Mouse (Mus musculus): ENCODE data around the gene Kidins220. TPM values are rescaled to one million over a fixed set of nuclear protein-coding genes. Genes with fewer than 3 reads are reported as not detected.

Kidins220 gene
- polyA plus RNA-seq, 1 experiment from 2014 or later = 23.7 TPM

- peaks cover 7% of the 10 kb centered on the region for H3K4me1 ChIP-seq (replicated peaks; ENCODE audit: control insufficient read depth, insufficient read depth, low read length)
- peak overlapping the region; percentile 83 for H3K4me2 ChIP-seq
- no peaks in the 10 kb centered on the region for H3K9me3 ChIP-seq (ENCODE audit: control insufficient read depth, low read length)
- ATAC-seq (replicated peaks; ENCODE audit: low FRiP score) = no peak
- DNase-seq (ENCODE audit: low spot score) = peak; percentile 64
- H3K27ac ChIP-seq (ENCODE audit: low read depth, low read length) = peak overlapping the region; percentile 91
- peaks cover 77% of the 10 kb centered on the region for H3K27me3 ChIP-seq (replicated peaks; ENCODE audit: control insufficient read depth, insufficient read depth, low read length)
- WGBS = under 1% methylated on average over 38 of the region's 38 CpGs
- H3K36me3 ChIP-seq (ENCODE audit: control insufficient read depth, insufficient read depth, low read length) = no peaks in the 10 kb centered on the region
- H3K4me3 ChIP-seq (ENCODE audit: low read depth, low read length) = peak overlapping the region; percentile 71
- H3K9ac ChIP-seq (ENCODE audit: low read depth, low read length) = peak overlapping the region; percentile 64
Observed at GRCm38 (mm10) chr12:25099563-25100408, 125.1 kb downstream of the Kidins220 start.

DNA sequence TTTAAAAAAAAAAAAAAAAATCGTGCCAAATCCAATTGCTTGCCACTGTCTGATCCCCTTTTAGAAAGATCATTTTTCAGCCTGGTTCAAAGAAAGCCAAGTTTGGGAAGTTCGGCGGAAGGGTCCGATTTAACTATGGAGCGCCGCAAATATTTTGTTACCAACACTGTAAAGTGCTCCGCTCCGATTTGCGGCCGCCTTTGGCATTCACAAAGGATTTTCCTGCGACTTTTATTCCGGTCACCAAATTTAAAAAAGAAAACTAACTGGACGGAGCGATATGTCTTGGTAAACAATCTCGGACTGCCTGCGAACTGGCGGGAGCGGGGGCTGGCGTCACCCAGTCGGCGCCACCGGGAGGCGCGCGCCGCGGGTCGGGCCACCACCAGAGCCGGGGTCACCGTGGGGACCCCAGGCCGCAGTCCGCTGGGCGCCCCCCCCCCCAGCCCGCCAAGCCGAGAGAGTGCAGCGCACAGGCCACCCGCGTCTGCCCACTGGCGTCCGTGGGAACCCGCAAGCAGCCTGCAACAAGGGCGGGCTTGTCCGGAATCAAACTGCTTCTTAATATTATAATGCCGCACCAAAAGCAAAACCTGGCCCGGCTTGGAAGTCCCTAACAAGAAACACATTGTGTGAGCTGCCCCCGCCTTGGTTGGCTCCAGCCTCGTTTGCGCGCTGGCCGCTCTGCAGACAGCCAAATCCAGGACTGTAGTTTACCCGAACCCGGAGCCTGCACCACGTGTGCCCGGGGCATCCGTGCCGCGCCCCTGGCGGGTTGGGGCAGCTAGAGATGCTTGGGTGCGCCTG lies 125.9 kb downstream of the Kidins220 start:
- Histone ChIP-seq H3K27ac (ENCODE audit: low read depth, low read length) (peak overlapping the region; percentile 91), H3K4me2 (peak overlapping the region; percentile 83), H3K4me3 (ENCODE audit: low read depth, low read length) (peak overlapping the region; percentile 71), H3K27me3 (replicated peaks; ENCODE audit: control insufficient read depth, insufficient read depth, low read length) (peaks cover 69% of the 10 kb centered on the region), H3K9ac (ENCODE audit: low read depth, low read length) (peak overlapping the region; percentile 64), H3K4me1 (replicated peaks; ENCODE audit: control insufficient read depth, insufficient read depth, low read length) (peaks cover 7% of the 10 kb centered on the region), H3K36me3 (ENCODE audit: control insufficient read depth, insufficient read depth, low read length) (no peaks in the 10 kb centered on the region), H3K9me3 (ENCODE audit: control insufficient read depth, low read length) (no peaks in the 10 kb centered on the region)
- peak; percentile 64 for DNase-seq (ENCODE audit: low spot score)
- WGBS = under 1% methylated on average over 58 of the region's 59 CpGs
- no peak for ATAC-seq (replicated peaks; ENCODE audit: low FRiP score)

DNA sequence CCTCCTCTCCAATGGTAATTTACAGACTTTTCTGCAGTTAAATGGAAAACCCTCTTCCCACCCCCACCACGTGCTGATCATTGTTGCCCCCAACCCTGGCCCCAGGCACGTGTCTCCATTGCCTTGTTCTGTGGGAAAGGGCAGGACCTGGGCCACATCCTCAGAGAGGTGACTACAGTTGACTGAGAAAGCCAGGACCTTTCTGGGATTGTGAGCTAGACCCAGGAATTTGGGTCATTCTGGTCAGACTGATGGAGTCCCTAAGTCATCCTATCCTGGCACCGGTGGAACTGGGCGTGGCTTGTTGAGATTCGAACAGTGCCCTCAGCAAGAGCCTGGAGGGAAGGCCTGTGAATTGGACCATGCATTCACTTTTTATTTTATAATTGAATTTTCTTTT lies 126.7 kb downstream of the Kidins220 start:
- H3K4me1 ChIP-seq (replicated peaks; ENCODE audit: control insufficient read depth, insufficient read depth, low read length) = peaks cover 7% of the 10 kb centered on the region
- no peaks in the 10 kb centered on the region for H3K9me3 ChIP-seq (ENCODE audit: control insufficient read depth, low read length)
- ATAC-seq (replicated peaks; ENCODE audit: low FRiP score) = no peak
- H3K4me2 ChIP-seq = peak overlapping the region; percentile 83
- H3K27ac ChIP-seq (ENCODE audit: low read depth, low read length) = peak overlapping the region; percentile 91
- WGBS = 23% methylated on average over 5 of the region's 5 CpGs
- no peak for DNase-seq (ENCODE audit: low spot score)
- peaks cover 62% of the 10 kb centered on the region for H3K27me3 ChIP-seq (replicated peaks; ENCODE audit: control insufficient read depth, insufficient read depth, low read length)
- H3K9ac ChIP-seq (ENCODE audit: low read depth, low read length) = no peak overlapping the region; the same call in 1 of the 2 replicates
- H3K4me3 ChIP-seq (ENCODE audit: low read depth, low read length) = no peak overlapping the region; the same call in 1 of the 2 replicates
- H3K36me3 ChIP-seq (ENCODE audit: control insufficient read depth, insufficient read depth, low read length) = no peaks in the 10 kb centered on the region

DNA sequence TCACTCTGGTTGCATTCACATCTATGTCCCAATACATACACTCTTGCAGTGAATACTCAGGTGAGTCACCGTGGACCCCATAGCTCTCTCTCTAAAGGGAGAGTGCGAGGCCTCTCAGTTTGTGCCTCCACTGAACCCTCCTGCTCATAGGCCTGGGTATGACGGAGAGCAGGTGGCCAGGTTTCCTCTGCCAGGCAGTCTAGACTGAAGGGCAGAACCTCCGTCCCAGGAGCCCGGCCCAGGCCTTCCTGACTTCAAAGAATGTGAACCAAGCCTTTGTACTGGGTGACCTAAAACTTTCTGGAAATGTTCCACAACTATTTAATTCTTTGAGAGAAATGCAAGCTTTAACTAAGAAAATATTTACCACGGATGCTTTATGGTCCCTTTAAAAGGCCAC lies 129.2 kb downstream of the Kidins220 start:
- no peaks in the 10 kb centered on the region for H3K36me3 ChIP-seq (ENCODE audit: control insufficient read depth, insufficient read depth, low read length)
- no peak overlapping the region for H3K27ac ChIP-seq (ENCODE audit: low read depth, low read length)
- H3K9me3 ChIP-seq (ENCODE audit: control insufficient read depth, low read length) = no peaks in the 10 kb centered on the region
- no peak overlapping the region for H3K4me2 ChIP-seq
- no peak overlapping the region for H3K9ac ChIP-seq (ENCODE audit: low read depth, low read length)
- H3K4me3 ChIP-seq (ENCODE audit: low read depth, low read length) = no peak overlapping the region
- peaks cover 7% of the 10 kb centered on the region for H3K4me1 ChIP-seq (replicated peaks; ENCODE audit: control insufficient read depth, insufficient read depth, low read length)
- DNase-seq (ENCODE audit: low spot score) (no peak), ATAC-seq (replicated peaks; ENCODE audit: low FRiP score) (no peak)
- 77% methylated on average over 6 of the region's 6 CpGs for WGBS
- peaks cover 37% of the 10 kb centered on the region for H3K27me3 ChIP-seq (replicated peaks; ENCODE audit: control insufficient read depth, insufficient read depth, low read length)

DNA sequence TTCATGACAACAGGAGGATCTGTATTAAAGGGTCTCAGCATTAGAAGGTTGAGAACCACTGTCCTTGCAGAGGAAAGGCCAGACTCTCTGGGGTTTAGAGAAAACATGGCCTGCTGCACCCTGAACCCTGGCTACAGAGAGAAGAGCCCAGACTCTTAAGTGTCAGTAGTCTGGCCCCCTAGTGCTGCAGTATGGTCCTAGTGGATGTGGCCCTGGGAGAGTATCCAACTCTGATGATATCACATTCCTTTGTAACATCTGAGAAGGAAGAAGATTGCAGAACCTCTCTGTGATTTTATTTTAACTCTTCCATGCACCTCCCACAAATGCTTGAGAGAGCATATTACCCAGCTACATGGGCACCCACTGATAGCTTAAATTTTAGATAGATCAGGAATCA lies 129.8 kb downstream of the Kidins220 start:
- no peak for ATAC-seq (replicated peaks; ENCODE audit: low FRiP score)

GRCm38 (mm10) chr12:25108865-25109264 lies 134.1 kb downstream of the Kidins220 start:
- WGBS = 46% methylated on average over 2 of the region's 2 CpGs

More for the DNA sequence above, 129.8 kb downstream of the Kidins220 start:
- no peak overlapping the region for H3K9ac ChIP-seq (ENCODE audit: low read depth, low read length)
- no peak overlapping the region for H3K4me3 ChIP-seq (ENCODE audit: low read depth, low read length)
- no peak overlapping the region for H3K4me2 ChIP-seq
- no peaks in the 10 kb centered on the region for H3K36me3 ChIP-seq (ENCODE audit: control insufficient read depth, insufficient read depth, low read length)
- peaks cover 32% of the 10 kb centered on the region for H3K27me3 ChIP-seq (replicated peaks; ENCODE audit: control insufficient read depth, insufficient read depth, low read length)
- no peak overlapping the region for H3K27ac ChIP-seq (ENCODE audit: low read depth, low read length)
- H3K4me1 ChIP-seq (replicated peaks; ENCODE audit: control insufficient read depth, insufficient read depth, low read length) = peaks cover 5% of the 10 kb centered on the region
- no peaks in the 10 kb centered on the region for H3K9me3 ChIP-seq (ENCODE audit: control insufficient read depth, low read length)
- DNase-seq (ENCODE audit: low spot score) = no peak

GRCm38 (mm10) chr12:25109971-25110681 lies 135.4 kb downstream of the Kidins220 start:
- Histone ChIP-seq H3K4me2 (no peak overlapping the region), H3K36me3 (ENCODE audit: control insufficient read depth, insufficient read depth, low read length) (no peaks in the 10 kb centered on the region), H3K9me3 (ENCODE audit: control insufficient read depth, low read length) (no peaks in the 10 kb centered on the region), H3K4me3 (ENCODE audit: low read depth, low read length) (no peak overlapping the region), H3K4me1 (replicated peaks; ENCODE audit: control insufficient read depth, insufficient read depth, low read length) (no peaks in the 10 kb centered on the region), H3K27me3 (replicated peaks; ENCODE audit: control insufficient read depth, insufficient read depth, low read length) (no peaks in the 10 kb centered on the region), H3K27ac (ENCODE audit: low read depth, low read length) (no peak overlapping the region), H3K9ac (ENCODE audit: low read depth, low read length) (no peak overlapping the region)
- DNase-seq (ENCODE audit: low spot score) (no peak), ATAC-seq (replicated peaks; ENCODE audit: low FRiP score) (no peak)
- 72% methylated on average over 7 of the region's 7 CpGs for WGBS

More at GRCm38 (mm10) chr12:25108865-25109264, 134.1 kb downstream of the Kidins220 start:
- Histone ChIP-seq H3K27me3 (replicated peaks; ENCODE audit: control insufficient read depth, insufficient read depth, low read length) (no peaks in the 10 kb centered on the region), H3K4me3 (ENCODE audit: low read depth, low read length) (no peak overlapping the region), H3K4me2 (no peak overlapping the region), H3K9ac (ENCODE audit: low read depth, low read length) (no peak overlapping the region), H3K36me3 (ENCODE audit: control insufficient read depth, insufficient read depth, low read length) (no peaks in the 10 kb centered on the region), H3K9me3 (ENCODE audit: control insufficient read depth, low read length) (no peaks in the 10 kb centered on the region), H3K4me1 (replicated peaks; ENCODE audit: control insufficient read depth, insufficient read depth, low read length) (no peaks in the 10 kb centered on the region), H3K27ac (ENCODE audit: low read depth, low read length) (no peak overlapping the region)
- DNase-seq (ENCODE audit: low spot score) = no peak
- no peak for ATAC-seq (replicated peaks; ENCODE audit: low FRiP score)

GRCm38 (mm10) chr12:25110682-25111078 lies 136.0 kb downstream of the Kidins220 start:
- no peak for DNase-seq (ENCODE audit: low spot score)
- no peaks in the 10 kb centered on the region for H3K9me3 ChIP-seq (ENCODE audit: control insufficient read depth, low read length)
- H3K4me3 ChIP-seq (ENCODE audit: low read depth, low read length) = no peak overlapping the region
- H3K9ac ChIP-seq (ENCODE audit: low read depth, low read length) = no peak overlapping the region
- no peaks in the 10 kb centered on the region for H3K36me3 ChIP-seq (ENCODE audit: control insufficient read depth, insufficient read depth, low read length)
- H3K27ac ChIP-seq (ENCODE audit: low read depth, low read length) = no peak overlapping the region
- no peaks in the 10 kb centered on the region for H3K27me3 ChIP-seq (replicated peaks; ENCODE audit: control insufficient read depth, insufficient read depth, low read length)
- H3K4me1 ChIP-seq (replicated peaks; ENCODE audit: control insufficient read depth, insufficient read depth, low read length) = no peaks in the 10 kb centered on the region
- no peak overlapping the region for H3K4me2 ChIP-seq
- 79% methylated on average over 7 of the region's 7 CpGs for WGBS
- ATAC-seq (replicated peaks; ENCODE audit: low FRiP score) = no peak

All from liver, embryonic 11.5 days (tissue).